Mouse (Mus musculus): ENCODE data around the gene Zscan5b.
"Not testable (repeated sequence)": the region's sequence is repeated elsewhere in the genome, so short reads cannot be mapped to it uniquely, and the experiment has no call there.

The Zscan5b gene

GRCm38 (mm10) chr7:6239787-6240186, 17.7 kb downstream of the Zscan5b start:
- in situ Hi-C loops (cut with MboI; ENCODE audit: unreplicated experiment in 2 of 2), result loop anchor here (5.0 to 25.0 kb wide), 3 partner anchors 43 to 698 kb away; partner anchors contain the start of gene Olfr1349 (in 1 of the 2)

- in situ Hi-C loops (cut with MboI; ENCODE audit: unreplicated experiment in 2 of 2), result loop anchor here (5.0 to 25.0 kb wide), 3 partner anchors 41 to 696 kb away; partner anchors contain the start of gene Olfr1349 (in 1 of the 2)
Observed at GRCm38 (mm10) chr7:6240841-6241425, 18.9 kb downstream of the Zscan5b start.

- in situ Hi-C loops (cut with MboI; ENCODE audit: unreplicated experiment in 2 of 2), result loop anchor here (5.0 to 25.0 kb wide), 3 partner anchors 38 to 693 kb away; partner anchors contain the start of gene Olfr1349 (in 1 of the 2)
Observed at GRCm38 (mm10) chr7:6244361-6245292, 22.5 kb downstream of the Zscan5b start.

GRCm38 (mm10) chr7:6252410-6252809, 30.3 kb downstream of the Zscan5b start, which contains the start of gene Epp13:
Gene Epp13 (plus strand): TSS chr7:6252710.
- in situ Hi-C loops (cut with MboI; ENCODE audit: unreplicated experiment in 2 of 2), result no loop called here

- in situ Hi-C loops (cut with MboI; ENCODE audit: unreplicated experiment in 2 of 2), result no loop called here
Observed at GRCm38 (mm10) chr7:6254451-6254850, 32.4 kb downstream of the Zscan5b start.

- in situ Hi-C loops (cut with MboI; ENCODE audit: unreplicated experiment in 2 of 2), result no loop called here
Observed at GRCm38 (mm10) chr7:6257386-6257785, 35.3 kb downstream of the Zscan5b start.

- in situ Hi-C loops (cut with MboI; ENCODE audit: unreplicated experiment in 2 of 2), result no loop called here
Observed at GRCm38 (mm10) chr7:6258232-6259220, 36.4 kb downstream of the Zscan5b start.

GRCm38 (mm10) chr7:6260004-6260403, 37.9 kb downstream of the Zscan5b start:
- in situ Hi-C loops (cut with MboI; ENCODE audit: unreplicated experiment in 2 of 2), result not testable (repeated sequence)

- in situ Hi-C loops (cut with MboI; ENCODE audit: unreplicated experiment in 2 of 2), result no loop called here
Observed at GRCm38 (mm10) chr7:6262120-6262519, 40.0 kb downstream of the Zscan5b start.

GRCm38 (mm10) chr7:6262984-6263383, 40.9 kb downstream of the Zscan5b start:
- in situ Hi-C loops (cut with MboI; ENCODE audit: unreplicated experiment in 2 of 2), result no loop called here

GRCm38 (mm10) chr7:6265695-6266094, 43.6 kb downstream of the Zscan5b start:
- in situ Hi-C loops (cut with MboI; ENCODE audit: unreplicated experiment in 2 of 2), result no loop called here

- in situ Hi-C loops (cut with MboI; ENCODE audit: unreplicated experiment in 2 of 2), result no loop called here
Observed at GRCm38 (mm10) chr7:6277906-6278305, 55.8 kb downstream of the Zscan5b start.

- in situ Hi-C loops (cut with MboI; ENCODE audit: unreplicated experiment in 2 of 2), result loop anchor here (5.0 to 10.0 kb wide), 6 partner anchors 40 to 1198 kb away; partner anchors contain the start of genes Zfp787 (in 2 of the 2) and Epn1 (in 1 of the 2)
Observed at GRCm38 (mm10) chr7:6282749-6283148, 60.7 kb downstream of the Zscan5b start.

- in situ Hi-C loops (cut with MboI; ENCODE audit: unreplicated experiment in 2 of 2), result loop anchor here (5.0 to 10.0 kb wide), 6 partner anchors 41 to 1199 kb away; partner anchors contain the start of genes Zfp787 (in 2 of the 2) and Epn1 (in 1 of the 2)
Observed at GRCm38 (mm10) chr7:6283451-6284075, 61.5 kb downstream of the Zscan5b start.

GRCm38 (mm10) chr7:6284442-6285012, 62.4 kb downstream of the Zscan5b start:
- in situ Hi-C loops (cut with MboI; ENCODE audit: unreplicated experiment in 2 of 2), result loop anchor here (5.0 to 10.0 kb wide), 6 partner anchors 42 to 1200 kb away; partner anchors contain the start of genes Zfp787 (in 2 of the 2) and Epn1 (in 1 of the 2)

- in situ Hi-C loops (cut with MboI; ENCODE audit: unreplicated experiment in 2 of 2), result loop anchor here (10.0 kb wide), 4 partner anchors 89 to 1201 kb away; partner anchors contain the start of genes Zfp787 (in 2 of the 2) and Epn1 (in 1 of the 2)
Observed at GRCm38 (mm10) chr7:6285366-6285765, 63.3 kb downstream of the Zscan5b start.

GRCm38 (mm10) chr7:6285842-6286705, 64.0 kb downstream of the Zscan5b start, which contains the start of gene Zfp667:
Gene Zfp667 (plus strand): TSS chr7:6286579.
- in situ Hi-C loops (cut with MboI; ENCODE audit: unreplicated experiment in 2 of 2), result loop anchor here (10.0 kb wide), 4 partner anchors 89 to 1201 kb away; partner anchors contain the start of genes Zfp787 (in 2 of the 2) and Epn1 (in 1 of the 2)
